Mouse (Mus musculus): ENCODE measurements around the gene Kctd12b. TPM values are rescaled to one million over a fixed set of nuclear protein-coding genes. Genes with fewer than 3 reads are reported as not detected.

Kctd12b gene
- polyA plus RNA-seq (2015; fragmentation: Nextera tagmentation; extraction: Ambion mirVana) = 3.4 and 4.2 TPM in 2 replicates

DNA sequence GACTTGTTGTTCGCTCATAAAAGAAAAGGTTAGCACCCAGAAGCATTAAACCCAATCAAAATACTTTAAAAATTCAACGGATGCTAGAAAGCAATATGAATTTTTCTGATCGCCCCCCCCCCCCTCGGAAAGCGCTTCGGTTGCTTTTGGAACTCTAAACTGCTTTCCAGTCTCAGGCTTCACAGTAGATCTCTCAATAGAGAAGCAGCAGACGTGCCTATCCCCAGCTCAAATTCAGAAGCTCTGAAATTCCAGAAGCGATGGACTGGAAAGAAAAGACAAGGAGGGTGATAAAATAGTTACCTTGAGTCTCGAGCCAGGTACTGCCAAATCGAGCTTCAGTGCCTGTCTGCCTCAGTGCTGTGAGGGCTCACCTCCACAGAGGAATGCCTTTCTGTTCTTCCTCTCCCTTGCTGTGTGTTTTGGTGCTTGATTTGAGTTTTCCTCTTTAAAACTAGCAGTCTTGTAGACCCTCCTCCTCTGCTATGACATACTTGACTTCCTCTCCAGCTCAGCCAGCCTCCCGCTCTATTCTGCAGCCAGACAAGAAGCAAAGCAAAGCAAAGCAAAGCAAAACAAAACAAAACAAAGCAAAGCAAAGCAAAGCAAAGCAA, at the start of gene Kctd12b:
Gene Kctd12b (minus strand): TSS at position 610 of the 614 bp plus-strand sequence.
- H3K4me2 ChIP-seq (ENCODE audit: low read length) = peak within 1 kb of the TSS; percentile 47
- 23% methylated on average over 11 of the region's 11 CpGs for WGBS
- H3K9me3 ChIP-seq (ENCODE audit: control insufficient read depth, low read length) = no peaks in the 10 kb centered on the region
- peak within 1 kb of the TSS; percentile 33 for H3K4me3 ChIP-seq (ENCODE audit: low read length)
- H3K36me3 ChIP-seq (ENCODE audit: control insufficient read depth, insufficient read depth, low read length) = no peaks in the 10 kb centered on the region
- H3K27me3 ChIP-seq (replicated peaks; ENCODE audit: control insufficient read depth, insufficient read depth, low read length) = no peaks in the 10 kb centered on the region
- ATAC-seq = peak; percentile 50
- H3K27ac ChIP-seq (ENCODE audit: low read depth, low read length) = peak within 1 kb of the TSS; percentile 51
- H3K9ac ChIP-seq (ENCODE audit: low read depth, low read length) = peak within 1 kb of the TSS; percentile 31
- no peaks in the 10 kb centered on the region for H3K4me1 ChIP-seq (ENCODE audit: control insufficient read depth, insufficient read depth, low read depth, low read length)

DNA sequence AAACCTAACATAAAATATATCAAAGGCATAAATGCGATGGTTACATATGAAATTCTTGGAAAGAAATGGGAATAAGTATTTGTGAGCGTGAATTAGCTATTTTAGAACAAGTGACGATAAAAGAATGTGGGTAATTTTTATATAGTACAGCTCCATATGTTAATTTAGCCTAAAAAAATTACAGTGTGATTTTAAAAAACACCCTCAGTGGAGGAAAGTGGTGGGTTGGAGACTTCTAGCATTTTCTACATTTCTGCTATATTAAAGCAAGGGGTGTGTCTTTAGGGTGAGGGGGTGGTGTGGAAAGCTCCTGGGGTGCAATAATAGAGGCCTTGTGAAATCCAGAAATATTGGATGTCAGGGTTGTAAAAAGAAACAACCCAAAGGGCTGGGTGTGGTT, 46.3 kb upstream of the Kctd12b start:
- no peak overlapping the region for H3K4me2 ChIP-seq (ENCODE audit: low read length)
- no peaks in the 10 kb centered on the region for H3K27me3 ChIP-seq (replicated peaks; ENCODE audit: control insufficient read depth, insufficient read depth, low read length)
- H3K36me3 ChIP-seq (ENCODE audit: control insufficient read depth, insufficient read depth, low read length) = no peaks in the 10 kb centered on the region
- 88% methylated on average over 3 of the region's 3 CpGs for WGBS
- no peak overlapping the region for H3K27ac ChIP-seq (ENCODE audit: low read depth, low read length)
- no peaks in the 10 kb centered on the region for H3K4me1 ChIP-seq (ENCODE audit: control insufficient read depth, insufficient read depth, low read depth, low read length)
- no peak overlapping the region for H3K4me3 ChIP-seq (ENCODE audit: low read length)
- no peaks in the 10 kb centered on the region for H3K9me3 ChIP-seq (ENCODE audit: control insufficient read depth, low read length)
- no peak for ATAC-seq
- H3K9ac ChIP-seq (ENCODE audit: low read depth, low read length) = no peak overlapping the region

DNA sequence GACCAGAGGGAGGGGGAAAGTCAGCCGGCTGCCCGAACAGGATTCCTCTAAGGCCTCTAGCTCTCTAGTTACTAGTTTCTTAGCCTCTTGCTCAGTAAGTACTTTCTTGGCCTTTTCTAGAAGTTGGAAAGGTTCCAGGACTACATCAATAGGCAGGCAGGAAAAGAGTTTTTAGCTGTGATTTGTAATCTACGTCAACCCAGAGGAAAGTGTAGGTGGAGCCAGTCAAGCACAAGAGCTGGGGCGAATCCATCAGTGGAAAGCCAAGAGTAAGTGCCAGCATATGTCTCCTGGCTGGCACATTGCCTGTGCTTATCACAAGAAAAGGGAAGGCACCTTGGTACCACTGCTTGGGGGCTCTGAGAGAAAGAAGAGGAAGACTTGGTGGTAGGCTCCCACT, 39.5 kb upstream of the Kctd12b start:
- H3K27me3 ChIP-seq (replicated peaks; ENCODE audit: control insufficient read depth, insufficient read depth, low read length) = no peaks in the 10 kb centered on the region
- H3K36me3 ChIP-seq (ENCODE audit: control insufficient read depth, insufficient read depth, low read length) = peaks cover 4% of the 10 kb centered on the region; the same call in 1 of the 2 replicates
- WGBS = 73% methylated on average over 4 of the region's 4 CpGs
- no peaks in the 10 kb centered on the region for H3K4me1 ChIP-seq (ENCODE audit: control insufficient read depth, insufficient read depth, low read depth, low read length)
- no peak overlapping the region for H3K4me2 ChIP-seq (ENCODE audit: low read length)
- ATAC-seq = no peak
- no peak overlapping the region for H3K9ac ChIP-seq (ENCODE audit: low read depth, low read length)
- no peak overlapping the region for H3K4me3 ChIP-seq (ENCODE audit: low read length)
- no peak overlapping the region for H3K27ac ChIP-seq (ENCODE audit: low read depth, low read length)
- no peaks in the 10 kb centered on the region for H3K9me3 ChIP-seq (ENCODE audit: control insufficient read depth, low read length)

DNA sequence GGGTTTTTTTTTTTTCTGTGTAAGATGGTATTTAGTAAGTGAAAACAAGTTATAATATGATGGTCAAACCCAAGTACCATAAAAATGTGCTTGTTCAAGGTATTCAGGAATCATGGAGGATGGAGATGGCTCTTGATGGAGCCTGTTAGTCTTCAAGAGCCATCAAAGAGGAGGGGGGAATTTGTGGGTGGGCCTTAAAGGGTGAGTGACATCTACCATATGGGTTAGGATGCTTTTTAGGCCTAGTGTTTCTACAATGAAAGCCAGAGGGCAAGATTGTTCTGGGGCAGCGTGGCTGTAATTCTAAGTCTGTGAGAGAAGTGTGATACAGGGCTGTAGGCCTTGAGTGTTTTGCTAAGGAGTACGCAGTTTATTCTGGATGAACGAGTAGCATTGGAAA, 28.2 kb upstream of the Kctd12b start:
- Histone ChIP-seq H3K9me3 (ENCODE audit: control insufficient read depth, low read length) (no peaks in the 10 kb centered on the region), H3K4me3 (ENCODE audit: low read length) (peak overlapping the region; percentile 40), H3K27ac (ENCODE audit: low read depth, low read length) (peak overlapping the region; percentile 12; the same call in 1 of the 2 replicates), H3K4me1 (ENCODE audit: control insufficient read depth, insufficient read depth, low read depth, low read length) (no peaks in the 10 kb centered on the region), H3K36me3 (ENCODE audit: control insufficient read depth, insufficient read depth, low read length) (no peaks in the 10 kb centered on the region), H3K27me3 (replicated peaks; ENCODE audit: control insufficient read depth, insufficient read depth, low read length) (no peaks in the 10 kb centered on the region; the same call in 1 of the 2 replicates), H3K9ac (ENCODE audit: low read depth, low read length) (peak overlapping the region; percentile 27; the same call in 1 of the 2 replicates), H3K4me2 (ENCODE audit: low read length) (peak overlapping the region; percentile 64)
- WGBS = 30% methylated on average over 3 of the region's 3 CpGs
- 0 out of 2 replicates have a peak, but pooled peaks have one; percentile 11 for ATAC-seq

DNA sequence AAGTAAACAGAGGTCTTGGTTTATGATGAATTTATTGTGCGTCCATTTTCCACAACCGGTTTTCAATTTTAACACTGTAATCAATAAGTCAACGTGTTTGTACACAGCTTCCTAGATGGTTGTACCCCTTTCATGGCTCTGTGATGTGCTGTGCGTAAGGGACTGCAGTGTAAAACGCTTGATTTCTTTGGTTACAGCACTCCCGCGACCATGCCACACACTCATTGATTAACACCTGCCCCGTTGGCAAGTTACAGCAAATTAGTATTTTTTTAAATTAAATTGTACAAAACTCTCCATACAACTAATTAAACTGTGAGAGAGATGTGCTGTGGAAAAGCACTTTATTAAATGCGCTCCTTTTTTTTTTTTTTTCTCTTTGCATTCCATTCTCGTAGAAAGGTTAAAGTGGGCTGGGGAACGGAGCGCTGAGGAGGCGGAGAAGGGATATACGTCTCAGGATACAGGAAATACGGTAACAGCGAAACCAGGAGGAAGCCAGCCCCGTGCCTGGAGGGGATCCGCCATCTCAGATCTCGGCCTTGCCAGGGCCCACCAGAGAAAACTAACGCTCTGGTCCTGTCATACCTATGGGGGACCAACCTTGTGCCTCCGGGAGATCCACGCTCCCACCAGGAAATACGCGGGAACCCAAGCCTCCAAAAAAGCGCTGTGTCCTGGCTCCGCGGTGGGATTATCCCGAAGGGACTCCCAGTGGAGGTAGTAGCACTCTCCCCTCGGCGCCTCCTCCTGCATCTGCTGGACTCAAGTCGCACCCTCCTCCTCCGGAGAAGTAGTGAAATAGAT, 27.1 kb upstream of the Kctd12b start, which contains the start of gene Nbdy:
Gene Nbdy (plus strand): TSS at position 481 of the 807 bp plus-strand sequence.
- no peaks in the 10 kb centered on the region for H3K9me3 ChIP-seq (ENCODE audit: control insufficient read depth, low read length)
- peak; percentile 97 for ATAC-seq
- no peaks in the 10 kb centered on the region for H3K36me3 ChIP-seq (ENCODE audit: control insufficient read depth, insufficient read depth, low read length)
- peak within 1 kb of the TSS; percentile 68 for H3K9ac ChIP-seq (ENCODE audit: low read depth, low read length)
- H3K4me1 ChIP-seq (ENCODE audit: control insufficient read depth, insufficient read depth, low read depth, low read length) = no peaks in the 10 kb centered on the region
- peak within 1 kb of the TSS; percentile 57 for H3K4me3 ChIP-seq (ENCODE audit: low read length)
- no peaks in the 10 kb centered on the region; the same call in 1 of the 2 replicates for H3K27me3 ChIP-seq (replicated peaks; ENCODE audit: control insufficient read depth, insufficient read depth, low read length)
- H3K4me2 ChIP-seq (ENCODE audit: low read length) = peak within 1 kb of the TSS; percentile 64
- H3K27ac ChIP-seq (ENCODE audit: low read depth, low read length) = peak within 1 kb of the TSS; percentile 67
- WGBS = 17% methylated on average over 32 of the region's 32 CpGs

DNA sequence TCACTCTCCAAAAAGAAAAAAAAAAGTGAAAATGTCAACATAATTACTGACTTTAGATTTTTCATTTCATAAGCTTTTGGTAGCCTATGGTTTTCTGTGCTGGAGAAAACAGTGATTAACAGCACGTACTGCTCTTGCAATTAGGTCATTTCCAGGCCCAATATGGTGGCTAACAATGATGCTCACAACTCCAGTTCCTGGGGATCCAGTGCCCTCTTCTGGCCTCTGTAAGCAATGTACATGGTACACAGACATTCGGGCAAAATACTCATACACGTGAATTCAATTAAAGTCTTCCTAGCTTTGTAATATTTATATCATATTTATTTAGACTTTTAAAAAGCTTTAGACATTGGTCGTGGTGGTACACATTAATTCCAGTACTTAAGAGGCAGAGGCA, 23.4 kb upstream of the Kctd12b start:
- H3K4me3 ChIP-seq (ENCODE audit: low read length) = no peak overlapping the region
- H3K9me3 ChIP-seq (ENCODE audit: control insufficient read depth, low read length) = no peaks in the 10 kb centered on the region
- H3K27ac ChIP-seq (ENCODE audit: low read depth, low read length) = no peak overlapping the region
- no peaks in the 10 kb centered on the region; the same call in 1 of the 2 replicates for H3K27me3 ChIP-seq (replicated peaks; ENCODE audit: control insufficient read depth, insufficient read depth, low read length)
- ATAC-seq = no peak
- no peak overlapping the region for H3K9ac ChIP-seq (ENCODE audit: low read depth, low read length)
- 34% methylated on average over 4 of the region's 4 CpGs for WGBS
- no peak overlapping the region for H3K4me2 ChIP-seq (ENCODE audit: low read length)
- H3K4me1 ChIP-seq (ENCODE audit: control insufficient read depth, insufficient read depth, low read depth, low read length) = no peaks in the 10 kb centered on the region
- no peaks in the 10 kb centered on the region for H3K36me3 ChIP-seq (ENCODE audit: control insufficient read depth, insufficient read depth, low read length)

DNA sequence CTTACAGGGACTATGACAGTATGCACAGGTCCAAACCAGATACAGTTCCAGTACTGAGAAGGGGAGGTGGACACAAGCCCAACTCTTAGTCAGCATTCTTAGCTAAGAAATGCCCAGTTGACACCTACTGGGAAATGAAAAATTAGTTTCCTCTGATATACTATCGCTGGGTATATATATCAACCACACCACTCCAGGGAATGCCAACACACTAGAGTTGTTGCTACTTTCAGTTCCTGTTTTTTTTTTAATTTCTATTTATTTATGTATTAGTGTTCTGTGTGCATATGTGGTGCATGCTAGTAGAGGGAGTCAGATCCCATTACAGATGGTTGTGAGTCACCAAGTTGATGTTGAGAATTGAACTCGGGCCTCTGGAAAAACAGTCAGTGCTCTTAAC, 20.5 kb upstream of the Kctd12b start:
- no peak overlapping the region for H3K4me2 ChIP-seq (ENCODE audit: low read length)
- 81% methylated on average over 2 of the region's 2 CpGs for WGBS
- no peaks in the 10 kb centered on the region for H3K4me1 ChIP-seq (ENCODE audit: control insufficient read depth, insufficient read depth, low read depth, low read length)
- H3K4me3 ChIP-seq (ENCODE audit: low read length) = no peak overlapping the region
- no peak overlapping the region for H3K27ac ChIP-seq (ENCODE audit: low read depth, low read length)
- no peak overlapping the region for H3K9ac ChIP-seq (ENCODE audit: low read depth, low read length)
- ATAC-seq = no peak
- no peaks in the 10 kb centered on the region for H3K9me3 ChIP-seq (ENCODE audit: control insufficient read depth, low read length)
- no peaks in the 10 kb centered on the region; the same call in 1 of the 2 replicates for H3K27me3 ChIP-seq (replicated peaks; ENCODE audit: control insufficient read depth, insufficient read depth, low read length)
- no peaks in the 10 kb centered on the region for H3K36me3 ChIP-seq (ENCODE audit: control insufficient read depth, insufficient read depth, low read length)

DNA sequence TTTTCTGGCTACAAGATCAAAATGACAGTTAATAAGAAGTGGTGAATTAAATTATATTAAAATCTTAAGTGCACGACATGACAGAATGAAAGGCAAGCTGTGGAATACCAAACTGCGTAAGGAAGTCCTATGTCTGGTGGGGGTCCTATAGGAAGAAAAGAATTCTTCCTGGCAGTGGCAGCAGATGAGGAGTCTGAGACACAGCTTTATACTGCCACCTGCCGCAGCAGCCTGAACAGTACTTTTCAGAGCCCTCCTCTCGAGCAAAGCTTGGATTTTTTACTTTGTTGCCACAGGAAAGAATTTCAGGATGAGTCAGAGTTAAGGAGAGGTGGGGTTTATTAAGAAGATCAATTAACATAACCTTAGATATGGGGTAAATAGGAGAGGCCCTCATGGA, 11.5 kb upstream of the Kctd12b start:
- ATAC-seq = peak; percentile 75; the same call in 1 of the 2 replicates
- Histone ChIP-seq H3K36me3 (ENCODE audit: control insufficient read depth, insufficient read depth, low read length) (no peaks in the 10 kb centered on the region), H3K4me1 (ENCODE audit: control insufficient read depth, insufficient read depth, low read depth, low read length) (no peaks in the 10 kb centered on the region), H3K27ac (ENCODE audit: low read depth, low read length) (no peak overlapping the region), H3K9ac (ENCODE audit: low read depth, low read length) (no peak overlapping the region), H3K4me2 (ENCODE audit: low read length) (no peak overlapping the region), H3K27me3 (replicated peaks; ENCODE audit: control insufficient read depth, insufficient read depth, low read length) (no peaks in the 10 kb centered on the region), H3K4me3 (ENCODE audit: low read length) (no peak overlapping the region), H3K9me3 (ENCODE audit: control insufficient read depth, low read length) (no peaks in the 10 kb centered on the region)
- 24% methylated on average over 4 of the region's 4 CpGs for WGBS

DNA sequence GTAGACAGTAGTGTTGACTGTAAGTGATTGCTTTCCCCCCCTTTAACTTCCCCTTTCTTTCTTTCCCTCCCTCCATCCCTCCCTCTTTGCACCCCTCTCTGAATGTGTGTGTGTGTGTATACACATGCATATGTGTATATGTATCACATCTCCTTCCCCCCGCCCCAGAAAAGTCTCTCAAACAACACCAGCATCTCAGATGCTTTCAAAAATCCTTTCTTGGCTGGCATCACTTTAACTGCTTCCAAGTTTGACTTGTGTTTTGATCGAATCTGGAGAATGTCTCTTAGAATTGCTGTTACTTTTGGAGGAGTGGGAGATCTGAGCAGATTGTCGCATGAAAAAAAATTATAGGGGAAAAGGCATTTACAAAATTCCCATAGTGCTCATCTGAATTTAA, 4.3 kb upstream of the Kctd12b start:
- Histone ChIP-seq H3K4me2 (ENCODE audit: low read length) (no peak overlapping the region), H3K9ac (ENCODE audit: low read depth, low read length) (no peak overlapping the region), H3K4me3 (ENCODE audit: low read length) (no peak overlapping the region), H3K27ac (ENCODE audit: low read depth, low read length) (no peak overlapping the region), H3K27me3 (replicated peaks; ENCODE audit: control insufficient read depth, insufficient read depth, low read length) (no peaks in the 10 kb centered on the region), H3K4me1 (ENCODE audit: control insufficient read depth, insufficient read depth, low read depth, low read length) (no peaks in the 10 kb centered on the region), H3K36me3 (ENCODE audit: control insufficient read depth, insufficient read depth, low read length) (no peaks in the 10 kb centered on the region), H3K9me3 (ENCODE audit: control insufficient read depth, low read length) (no peaks in the 10 kb centered on the region)
- WGBS = 74% methylated on average over 3 of the region's 3 CpGs
- ATAC-seq = no peak

All from hindbrain, embryonic 16.5 days (tissue).